Mouse (Mus musculus) midbrain, embryonic 10.5 days (tissue): ENCODE data around the gene Ndufb3. TPM values are rescaled to one million over a fixed set of nuclear protein-coding genes. Genes with fewer than 3 reads are reported as not detected.
"Not testable (repeated sequence)": the region's sequence is repeated elsewhere in the genome, so short reads cannot be mapped to it uniquely, and the experiment has no call there.

Experiments
- DNase-seq: peaks from one replicate; pipeline ENCODE4 v3.0.0-alpha.2; 2017; ENCODE audit warnings: low spot score
- H3K27ac ChIP-seq: fragments of 300-500 bp; sonication (generic); replicated peaks from 2 replicates; pipeline ENCODE4 v1.5.1; 2016; ENCODE audit warnings: mild to moderate bottlenecking
- H3K27me3 ChIP-seq: fragments of 300-500 bp; sonication (generic); 2 replicates; pipeline ENCODE4 v1.6.1; 2016; ENCODE audit warnings: low read depth, mild to moderate bottlenecking; ENCODE audit not compliant: poor library complexity, severe bottlenecking
- H3K36me3 ChIP-seq: fragments of 300-500 bp; sonication (generic); 2 replicates; pipeline ENCODE4 v1.6.1; 2016; ENCODE audit warnings: mild to moderate bottlenecking, moderate library complexity
- H3K4me1 ChIP-seq: fragments of 300-500 bp; sonication (generic); 2 replicates; pipeline ENCODE4 v1.6.1; 2016
- H3K4me3 ChIP-seq: fragments of 300-500 bp; sonication (generic); 2 replicates; pipeline ENCODE4 v1.5.1; 2016; ENCODE audit warnings: mild to moderate bottlenecking, moderate library complexity
- H3K9me3 ChIP-seq: fragments of 300-500 bp; sonication (generic); replicated peaks from 2 replicates; pipeline ENCODE4 v1.6.1; 2016; ENCODE audit warnings: mild to moderate bottlenecking
- WGBS: fragments of 180-500 bp; shearing (Covaris S2); methylation state at CpG from one replicate; pipeline ENCODE4 v1.1.7; 2016; 5-methylcytosine and 5-hydroxymethylcytosine counted together
- polyA plus RNA-seq: library from polyadenylated mRNA; unstranded; fragments of >200 nt; fragmentation: Nextera tagmentation; extraction: Ambion mirVana; gene quantifications from 2 replicates; pipeline ENCODE4 v1.2.1, GENCODE M21; 2016

Gene Ndufb3
- 144 and 148 TPM in 2 replicates for polyA plus RNA-seq

DNA sequence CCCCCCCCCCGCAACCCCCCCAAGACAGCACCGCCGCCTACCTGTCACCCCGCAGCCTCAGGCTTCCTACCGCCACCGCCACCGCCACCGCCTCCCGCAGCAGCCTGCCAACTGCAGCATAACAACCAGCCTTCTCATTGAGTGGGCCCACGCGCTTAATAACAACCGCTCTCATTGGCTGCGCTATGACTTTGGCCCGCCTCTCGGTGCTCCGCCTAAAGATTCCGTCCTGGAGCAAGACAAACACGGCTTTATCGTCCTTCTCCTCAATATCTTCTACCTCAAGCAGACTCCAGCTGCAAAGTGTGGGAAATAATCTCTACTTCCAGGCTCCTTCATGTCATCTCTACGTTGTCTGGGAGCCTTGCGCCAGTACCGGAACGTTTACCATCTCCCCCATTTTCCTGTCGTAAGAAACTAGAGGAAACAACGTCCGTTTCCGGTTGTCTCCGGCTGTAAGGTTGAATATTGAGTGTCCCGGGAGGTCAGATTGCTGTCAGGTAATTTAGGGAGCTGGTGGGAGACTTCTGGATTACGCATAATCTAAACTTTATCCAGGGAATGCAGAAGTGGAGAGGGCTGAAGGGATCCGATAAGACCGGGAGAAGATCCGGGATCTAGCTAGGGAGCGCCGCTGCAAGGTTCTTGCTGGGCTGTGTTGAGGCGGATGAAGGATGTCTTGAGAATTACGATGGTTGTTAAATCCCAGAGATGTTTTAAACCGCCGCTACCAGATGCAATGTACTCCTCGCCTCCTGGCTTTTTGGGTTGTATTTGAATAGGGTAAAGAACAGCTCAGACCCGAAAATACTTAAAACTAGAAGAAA lies at the start of gene Ndufb3, which contains the start of gene Fam126b:
Gene Ndufb3 (plus strand): TSS at position 214 of the 827 bp plus-strand sequence.
Gene Fam126b (minus strand): TSS at position 153 of the 827 bp plus-strand sequence.
- Histone ChIP-seq H3K27me3 (no peaks in the 10 kb centered on the region), H3K4me1 (peaks cover 17% of the 10 kb centered on the region), H3K9me3 (no peaks in the 10 kb centered on the region), H3K4me3 (peak within 1 kb of the TSS; percentile 96), H3K36me3 (peaks cover 5% of the 10 kb centered on the region), H3K27ac (peak within 1 kb of the TSS; percentile 91)
- peak; percentile 90 for DNase-seq
- WGBS, result under 1% methylated on average over 41 of the region's 41 CpGs

DNA sequence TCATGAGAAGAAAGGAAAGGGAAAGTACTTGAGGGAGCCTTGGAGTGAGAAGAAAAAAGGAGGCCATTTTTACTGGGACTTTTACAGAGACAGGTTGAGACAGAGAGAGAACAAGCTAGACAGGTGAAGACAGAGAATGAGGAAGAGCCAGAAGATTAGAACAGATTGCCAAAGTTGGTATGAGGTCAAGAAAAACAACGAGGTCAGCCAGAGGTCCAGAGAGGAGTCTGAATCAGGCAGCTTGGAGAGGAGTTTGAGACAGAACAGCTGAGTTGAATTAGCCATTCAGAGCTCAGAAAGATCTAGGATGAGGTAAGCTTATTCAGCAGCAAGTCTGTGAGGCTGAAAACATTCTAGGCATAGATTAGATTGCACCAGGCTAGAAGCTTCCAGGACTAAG lies 44.8 kb upstream of the Ndufb3 start:
- no peak for DNase-seq
- Histone ChIP-seq H3K27ac (no peak overlapping the region), H3K36me3 (peaks cover 62% of the 10 kb centered on the region), H3K9me3 (no peaks in the 10 kb centered on the region), H3K27me3 (no peaks in the 10 kb centered on the region), H3K4me3 (no peak overlapping the region), H3K4me1 (no peaks in the 10 kb centered on the region)
- 88% methylated on average over 1 of the region's 1 CpGs for WGBS

DNA sequence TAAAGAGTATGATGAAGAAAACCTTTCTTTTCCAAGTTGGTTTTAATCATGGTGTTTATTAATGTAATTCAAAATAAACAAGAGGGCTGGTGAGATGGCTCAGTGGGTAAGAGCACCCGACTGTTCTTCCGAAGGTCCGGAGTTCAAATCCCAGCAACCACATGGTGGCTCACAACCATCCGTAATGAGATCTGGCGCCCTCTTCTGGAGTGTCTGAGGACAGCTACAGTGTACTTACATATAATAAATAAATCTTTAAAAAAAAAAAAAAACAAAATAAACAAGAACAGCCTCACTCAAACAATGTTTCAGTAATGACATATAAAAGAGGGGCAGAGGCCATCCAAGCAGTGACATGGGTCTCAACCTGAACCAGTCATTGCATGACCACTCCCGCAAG lies 25.8 kb upstream of the Ndufb3 start:
- H3K36me3 ChIP-seq, result peaks cover 21% of the 10 kb centered on the region
- H3K4me1 ChIP-seq, H3K4me3 ChIP-seq, H3K27ac ChIP-seq, DNase-seq, H3K9me3 ChIP-seq, H3K27me3 ChIP-seq: not testable (repeated sequence)
- WGBS, result 94% methylated on average over 6 of the region's 6 CpGs

DNA sequence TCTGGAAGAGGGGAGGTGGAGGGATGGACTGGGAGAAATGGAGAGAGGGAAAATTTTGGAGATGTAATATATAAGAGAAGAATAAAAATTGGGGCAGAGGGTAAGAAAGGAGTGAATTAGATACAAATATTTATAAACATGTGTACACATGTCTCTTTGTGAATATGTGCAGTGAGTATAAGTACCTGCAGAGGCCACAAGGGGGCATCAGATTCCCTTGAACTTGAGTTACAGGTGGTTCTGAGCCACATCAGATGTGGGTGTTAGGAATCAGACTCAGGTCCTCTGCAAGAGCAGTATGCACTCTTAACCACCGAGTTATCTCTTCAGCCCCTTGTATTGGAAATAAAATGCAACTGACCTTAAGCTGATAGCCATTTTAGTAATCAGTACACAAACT lies 23.7 kb upstream of the Ndufb3 start:
- Histone ChIP-seq H3K27ac (no peak overlapping the region), H3K27me3 (no peaks in the 10 kb centered on the region), H3K36me3 (peaks cover 19% of the 10 kb centered on the region), H3K9me3 (no peaks in the 10 kb centered on the region), H3K4me3 (no peak overlapping the region), H3K4me1 (no peaks in the 10 kb centered on the region)
- DNase-seq, result peak; percentile 12
- 88% methylated on average over 1 of the region's 1 CpGs for WGBS

DNA sequence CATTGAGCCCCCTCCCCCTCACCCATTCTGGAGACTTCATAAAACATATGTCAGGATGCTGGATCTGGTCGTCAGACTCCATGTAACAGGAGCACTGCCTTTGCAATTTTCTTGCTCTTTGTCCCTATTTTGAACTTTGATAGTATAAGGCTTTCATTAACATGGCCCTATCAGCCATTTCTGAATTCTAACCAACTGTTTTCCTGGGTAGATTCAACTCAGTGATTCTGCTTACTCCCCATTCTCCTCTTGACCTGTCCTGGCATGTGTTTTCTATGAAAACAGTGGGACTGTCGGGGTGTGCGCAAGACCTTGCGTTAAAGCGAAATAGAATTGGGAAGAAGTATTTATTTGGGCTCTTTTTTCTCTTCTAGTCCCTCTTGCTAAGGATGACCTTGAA lies 21.2 kb upstream of the Ndufb3 start:
- Histone ChIP-seq H3K4me1 (no peaks in the 10 kb centered on the region; the same call in 1 of the 2 replicates), H3K4me3 (no peak overlapping the region), H3K27me3 (no peaks in the 10 kb centered on the region), H3K36me3 (peaks cover 14% of the 10 kb centered on the region), H3K27ac (no peak overlapping the region), H3K9me3 (no peaks in the 10 kb centered on the region)
- DNase-seq, result no peak
- WGBS, result 92% methylated on average over 5 of the region's 5 CpGs

DNA sequence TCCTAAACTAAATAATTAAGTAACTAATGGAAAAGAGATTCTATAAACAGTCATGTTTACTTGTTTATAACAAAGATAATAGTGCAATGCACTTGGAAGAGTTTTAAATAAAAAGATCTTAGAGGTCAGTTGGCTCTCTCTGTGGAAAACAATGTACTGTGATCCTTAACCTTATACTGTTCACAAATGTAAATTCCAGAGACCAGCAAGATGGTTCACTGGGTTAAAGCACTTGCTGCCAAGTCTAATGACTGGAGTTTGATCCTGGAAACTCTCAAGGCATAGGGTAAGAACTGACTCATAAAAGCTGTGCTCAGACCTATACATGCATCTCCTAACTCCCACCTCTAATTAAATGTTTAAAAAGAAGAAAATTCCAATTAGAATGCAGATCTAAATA lies 19.6 kb upstream of the Ndufb3 start:
- DNase-seq, result no peak
- no peaks in the 10 kb centered on the region for H3K27me3 ChIP-seq
- H3K36me3 ChIP-seq, result peaks cover 11% of the 10 kb centered on the region
- no peak overlapping the region for H3K4me3 ChIP-seq
- peaks cover 7% of the 10 kb centered on the region for H3K4me1 ChIP-seq
- H3K9me3 ChIP-seq, result no peaks in the 10 kb centered on the region
- no peak overlapping the region for H3K27ac ChIP-seq

DNA sequence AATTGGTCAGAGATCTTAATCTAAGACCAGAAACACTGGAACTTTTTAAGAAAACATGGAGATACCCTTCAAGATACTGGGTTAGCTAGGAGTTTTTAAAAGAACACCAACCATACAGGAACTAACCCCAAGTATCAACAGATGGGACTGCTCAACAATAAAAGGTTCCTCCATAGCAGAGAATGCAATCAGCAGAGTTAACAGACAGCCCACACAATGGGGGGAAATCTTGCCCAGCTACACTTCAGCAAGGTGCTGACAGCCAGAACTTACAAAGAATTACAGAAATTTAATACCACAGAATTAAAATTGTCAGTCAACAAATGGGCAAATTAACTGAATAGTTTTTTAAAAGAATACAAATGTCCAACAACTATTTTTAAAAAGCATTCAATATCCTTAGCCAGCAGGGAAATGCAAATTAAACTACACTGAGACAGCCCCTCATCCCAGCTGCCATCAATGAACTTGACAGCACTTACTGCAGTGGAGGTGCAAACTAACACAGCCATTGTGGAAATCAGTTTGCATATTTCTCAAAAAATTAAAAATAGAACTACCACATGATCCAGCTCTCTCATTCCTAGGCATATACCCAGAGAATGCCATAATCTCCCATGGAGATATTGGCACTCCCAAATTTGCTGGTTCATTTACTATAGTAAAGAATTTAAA lies 17.6 kb upstream of the Ndufb3 start:
- no peak overlapping the region for H3K27ac ChIP-seq
- H3K4me3 ChIP-seq, result no peak overlapping the region
- no peaks in the 10 kb centered on the region for H3K9me3 ChIP-seq
- DNase-seq, result no peak
- H3K27me3 ChIP-seq, result no peaks in the 10 kb centered on the region
- H3K36me3 ChIP-seq, result no peaks in the 10 kb centered on the region
- H3K4me1 ChIP-seq, result peaks cover 7% of the 10 kb centered on the region

DNA sequence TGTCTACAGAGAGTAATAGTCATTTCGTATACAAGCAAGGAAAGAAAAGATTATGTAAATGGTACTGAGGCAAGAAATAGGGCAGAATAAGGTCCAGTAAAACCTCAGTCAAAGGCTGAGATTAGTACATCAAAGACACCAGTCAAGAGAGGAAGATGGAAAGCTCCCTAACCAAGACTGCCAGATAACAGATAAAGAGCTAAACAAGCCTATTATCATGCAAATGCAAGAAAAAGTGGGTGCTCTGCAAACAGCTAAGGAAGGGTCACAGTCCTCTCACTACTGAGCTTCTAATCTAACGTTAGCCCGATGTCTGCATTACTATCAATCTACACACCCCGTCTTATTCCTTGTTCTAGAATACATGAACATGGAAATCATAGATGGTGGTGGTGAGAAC lies 15.7 kb upstream of the Ndufb3 start:
- no peaks in the 10 kb centered on the region for H3K9me3 ChIP-seq
- DNase-seq, result no peak
- peaks cover 7% of the 10 kb centered on the region for H3K4me1 ChIP-seq
- no peak overlapping the region for H3K4me3 ChIP-seq
- H3K27ac ChIP-seq, result no peak overlapping the region
- WGBS, result 51% methylated on average over 4 of the region's 4 CpGs
- no peaks in the 10 kb centered on the region for H3K27me3 ChIP-seq
- no peaks in the 10 kb centered on the region for H3K36me3 ChIP-seq

DNA sequence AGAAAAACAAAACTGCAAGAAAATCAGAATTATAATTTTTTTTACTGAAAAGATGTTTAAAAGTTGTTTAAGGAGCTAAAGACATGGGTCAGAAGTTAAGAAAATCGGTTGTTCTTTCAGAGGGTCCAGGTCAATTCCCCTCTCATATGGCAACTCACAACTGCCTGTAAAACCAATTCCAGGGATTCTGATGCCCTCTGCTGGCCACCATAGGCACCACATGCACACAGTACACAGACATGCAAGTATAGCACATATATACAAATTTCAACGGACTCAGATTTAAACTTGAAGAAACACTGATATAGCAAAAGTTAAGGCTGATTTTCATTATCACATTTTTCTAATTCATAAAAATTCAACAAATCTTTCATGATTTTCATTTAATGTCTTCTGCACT lies 7.0 kb upstream of the Ndufb3 start:
- peak; percentile 16 for DNase-seq
- H3K4me3 ChIP-seq, result no peak overlapping the region
- H3K36me3 ChIP-seq, result no peaks in the 10 kb centered on the region
- H3K9me3 ChIP-seq, result no peaks in the 10 kb centered on the region
- H3K4me1 ChIP-seq, result no peaks in the 10 kb centered on the region
- no peak overlapping the region for H3K27ac ChIP-seq
- H3K27me3 ChIP-seq, result no peaks in the 10 kb centered on the region
- 85% methylated on average over 2 of the region's 2 CpGs for WGBS

DNA sequence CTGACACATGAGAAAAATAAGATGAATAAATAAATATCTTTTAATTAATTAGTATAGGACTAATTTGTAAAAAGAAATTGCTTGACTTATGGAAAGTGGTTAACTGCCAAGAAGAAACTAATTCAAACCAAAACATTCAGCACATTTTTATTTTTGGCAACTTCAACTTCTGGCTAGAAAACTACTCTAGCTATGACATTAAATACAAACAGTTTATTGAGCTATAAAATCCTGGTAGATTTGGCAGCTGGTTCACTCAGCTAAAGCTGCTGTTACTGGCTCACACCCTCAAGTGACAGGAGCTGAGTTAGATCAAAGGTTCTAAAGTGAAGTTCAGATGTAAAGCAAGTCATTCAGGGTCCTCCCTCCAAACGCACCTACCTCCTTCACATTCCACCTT lies 3.6 kb upstream of the Ndufb3 start:
- H3K9me3 ChIP-seq, result no peaks in the 10 kb centered on the region
- 73% methylated on average over 1 of the region's 1 CpGs for WGBS
- no peaks in the 10 kb centered on the region for H3K36me3 ChIP-seq
- no peaks in the 10 kb centered on the region for H3K27me3 ChIP-seq
- H3K4me1 ChIP-seq, result peaks cover 17% of the 10 kb centered on the region
- H3K27ac ChIP-seq, result no peak overlapping the region
- no peak overlapping the region for H3K4me3 ChIP-seq
- no peak for DNase-seq

DNA sequence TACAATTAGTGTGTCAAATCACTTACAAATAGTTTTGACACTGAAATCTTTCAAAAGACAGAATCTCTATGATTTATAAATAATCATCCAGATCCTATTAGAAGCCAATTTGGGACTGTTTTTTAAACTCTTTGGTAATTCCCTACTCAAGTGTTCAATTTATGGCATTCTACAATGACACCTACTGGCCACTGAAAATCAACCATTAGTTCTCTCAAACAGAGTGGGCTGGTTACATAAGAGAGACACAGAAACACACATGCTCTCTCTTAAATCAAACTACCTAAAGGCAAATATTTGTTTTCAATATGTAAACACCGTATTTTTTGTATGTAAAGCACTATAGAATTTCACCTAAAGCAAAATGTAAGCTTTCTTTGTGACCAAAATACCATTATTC lies 1.9 kb upstream of the Ndufb3 start:
- H3K27ac ChIP-seq, result no peak overlapping the region
- H3K4me1 ChIP-seq, result peaks cover 17% of the 10 kb centered on the region
- DNase-seq, result no peak
- no peaks in the 10 kb centered on the region for H3K27me3 ChIP-seq
- WGBS, result 79% methylated on average over 1 of the region's 1 CpGs
- no peak overlapping the region for H3K4me3 ChIP-seq
- H3K9me3 ChIP-seq, result no peaks in the 10 kb centered on the region
- H3K36me3 ChIP-seq, result no peaks in the 10 kb centered on the region; the same call in 1 of the 2 replicates

DNA sequence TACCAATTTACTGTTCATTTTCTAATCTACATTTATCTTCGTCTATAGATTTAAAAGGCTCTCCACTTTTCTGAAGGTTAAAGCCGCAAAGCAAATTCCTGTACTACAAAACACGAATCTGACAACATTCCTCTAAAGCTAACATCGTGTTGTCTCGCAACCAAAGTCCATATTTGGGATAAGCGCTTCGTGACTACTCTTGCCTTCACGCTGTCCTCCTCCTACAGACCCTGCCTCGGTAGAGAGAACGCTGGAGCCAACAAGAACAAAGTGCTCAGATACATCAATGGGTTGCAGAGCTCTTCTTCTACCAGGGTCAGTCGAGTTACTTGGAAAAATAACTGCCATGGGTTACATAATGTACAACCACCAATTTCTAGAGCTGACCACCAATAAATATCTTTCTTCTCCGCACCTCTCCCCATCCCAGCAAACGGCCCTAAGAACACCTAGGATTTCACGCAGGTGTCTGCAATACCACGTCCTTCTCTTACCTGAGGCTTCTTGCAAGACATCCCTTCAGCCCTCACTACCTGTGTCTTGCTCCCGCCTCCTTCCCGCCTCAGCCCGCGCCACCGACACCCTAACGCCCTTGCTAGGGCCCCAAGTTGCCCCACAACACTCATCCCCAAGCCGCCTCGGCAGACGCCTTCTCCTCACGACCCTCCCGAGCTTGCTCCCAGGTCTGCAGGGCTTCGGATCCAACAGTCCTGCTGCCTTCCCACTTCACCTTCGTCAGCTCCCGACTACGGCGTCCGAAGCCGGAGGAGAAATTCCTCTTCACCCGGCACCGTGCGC lies 612 bp upstream of the Ndufb3 start:
- no peak for DNase-seq
- H3K27ac ChIP-seq, result peak overlapping the region; percentile 91
- peaks cover 17% of the 10 kb centered on the region for H3K4me1 ChIP-seq
- peak overlapping the region; percentile 96 for H3K4me3 ChIP-seq
- 8% methylated on average over 36 of the region's 36 CpGs for WGBS
- H3K27me3 ChIP-seq, result no peaks in the 10 kb centered on the region
- no peaks in the 10 kb centered on the region; the same call in 1 of the 2 replicates for H3K36me3 ChIP-seq
- H3K9me3 ChIP-seq, result no peaks in the 10 kb centered on the region
